Mouse (Mus musculus) bone marrow, adult 2 months (tissue): ENCODE data around the gene Tk2.

Experiments used
- CTCF ChIP-seq: fragments of 200-500 bp; IDR thresholded peaks from 2 replicates; pipeline ENCODE4 v1.5.1; 2011; ENCODE audit warnings: low read length, control low read depth; ENCODE audit not compliant: control insufficient read depth, insufficient read depth
- POLR2A ChIP-seq: fragments of 200-500 bp; IDR thresholded peaks from 2 replicates; pipeline ENCODE4 v1.6.1; 2011; ENCODE audit warnings: low read depth, mild to moderate bottlenecking, control low read depth, low read length, borderline replicate concordance; ENCODE audit not compliant: control insufficient read depth

DNA sequence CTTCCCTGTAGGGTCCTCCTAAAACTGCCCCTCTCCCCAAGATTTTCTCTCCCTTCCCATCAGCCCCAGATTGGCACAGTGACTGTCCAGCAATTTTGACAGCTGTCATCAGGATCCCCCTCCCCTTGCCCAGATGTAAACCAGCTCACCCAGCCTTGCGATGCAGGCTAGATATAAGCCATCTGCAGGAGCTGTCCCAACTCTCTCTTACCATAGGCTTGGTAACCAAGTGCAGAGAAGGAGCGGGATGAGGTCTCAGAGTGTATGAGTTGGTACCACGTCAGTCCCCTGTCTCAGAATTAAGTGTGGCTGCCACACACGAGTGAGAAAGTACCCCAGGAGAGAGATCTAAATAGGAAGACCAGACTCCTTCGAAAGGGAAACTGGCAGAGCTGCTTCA is 59.9 kb downstream of the Tk2 start:
- TF ChIP-seq POLR2A, result no peak
- TF ChIP-seq CTCF, result no peak
